Mouse (Mus musculus): ENCODE measurements at regions not wholly inside any gene's neighbourhood (a gene's known extent, or its start where the extent isn't known, plus 50 kb on each side); places are given as distances from the start of the nearest gene placed in this dataset.
A peak's percentile ranks its signal among the peaks of the same experiment; 100 is the strongest.

- TF ChIP-seq IRF4 (IDR thresholded peaks at IDR 0.05; ENCODE audit: low read depth, low read length) (peak; percentile 93), CHD2 (IDR thresholded peaks at IDR 0.05; ENCODE audit: low read length) (peak; percentile 90)
Measured at GRCm38 (mm10) chr3:21987455-21988009, 88.9 kb upstream of the Tbl1xr1 start.

Measured in CH12.LX (cell line).